Mouse (Mus musculus): ENCODE data around the gene Commd8. TPM values are rescaled to one million over a fixed set of nuclear protein-coding genes. Genes with fewer than 3 reads are reported as not detected.

Gene Commd8
- 35.2 and 59.3 TPM in 2 replicates for polyA plus RNA-seq (2012; rRNA removed)
- polyA plus RNA-seq (2014; fragmentation: Nextera tagmentation; extraction: Ambion mirVana): 152 TPM in 2 replicates

GRCm38 (mm10) chr5:72167594-72168284, at the start of gene Commd8:
TSS of gene Commd8 (minus strand) at chr5:72168189.
- Histone ChIP-seq H3K36me3 (ENCODE audit: control insufficient read depth, insufficient read depth, low read length) (peaks cover 15% of the 10 kb centered on the region), H3K27ac (replicated peaks; ENCODE audit: low read depth, low read length) (peak within 1 kb of the TSS; percentile 64), H3K4me1 (ENCODE audit: control insufficient read depth, insufficient read depth, low read length) (peaks cover 5% of the 10 kb centered on the region), H3K9me3 (ENCODE audit: control insufficient read depth, low read length) (no peaks in the 10 kb centered on the region), H3K4me2 (replicated peaks; ENCODE audit: low read depth, low read length, severe bottlenecking) (peak within 1 kb of the TSS; percentile 73), H3K4me3 (replicated peaks; ENCODE audit: low read length) (peak within 1 kb of the TSS; percentile 71), H3K9ac (ENCODE audit: low read depth, low read length, severe bottlenecking) (peak within 1 kb of the TSS; percentile 70), H3K27me3 (ENCODE audit: control insufficient read depth, insufficient read depth, low read length) (no peaks in the 10 kb centered on the region)
- WGBS: under 1% methylated on average over 38 of the region's 38 CpGs
- TF ChIP-seq POLR2A (IDR thresholded peaks at IDR 0.05; ENCODE audit: borderline replicate concordance, extremely low read depth, insufficient read depth, insufficient read length): peak; percentile 83; the same call in 1 of the 2 replicates
- ATAC-seq (ENCODE audit: low FRiP score, low read depth) (peak; percentile 94), DNase-seq (ENCODE audit: low spot score) (peak; percentile 95)

DNA sequence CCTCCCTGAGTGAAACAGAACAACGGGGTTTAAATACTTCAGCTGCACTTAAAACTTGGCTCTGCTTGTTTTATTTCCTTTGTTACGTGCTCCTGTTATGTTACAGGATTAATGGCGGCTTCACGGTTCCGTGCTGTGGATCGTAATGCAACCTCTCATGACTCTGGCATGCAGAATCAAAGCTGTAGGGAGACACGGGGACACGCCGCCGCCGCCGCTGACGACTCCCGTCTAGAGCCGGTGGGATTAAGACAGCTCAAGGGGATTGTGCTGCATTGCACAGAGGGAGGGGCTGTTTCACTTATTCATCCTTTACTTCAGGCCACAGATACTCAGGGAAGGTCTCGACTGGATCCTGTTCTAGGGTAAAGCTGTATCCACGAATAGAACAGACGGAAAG, 43.8 kb upstream of the Commd8 start:
- H3K27ac ChIP-seq (replicated peaks; ENCODE audit: low read depth, low read length): no peak overlapping the region
- 67% methylated on average over 18 of the region's 18 CpGs for WGBS
- no peaks in the 10 kb centered on the region for H3K36me3 ChIP-seq (ENCODE audit: control insufficient read depth, insufficient read depth, low read length)
- no peaks in the 10 kb centered on the region for H3K27me3 ChIP-seq (ENCODE audit: control insufficient read depth, insufficient read depth, low read length)
- DNase-seq (ENCODE audit: low spot score): no peak
- 0 out of 2 replicates have a peak overlapping the region, but pooled peaks have one; percentile 17 for H3K4me2 ChIP-seq (replicated peaks; ENCODE audit: low read depth, low read length, severe bottlenecking)
- no peak for TF ChIP-seq POLR2A (IDR thresholded peaks at IDR 0.05; ENCODE audit: borderline replicate concordance, extremely low read depth, insufficient read depth, insufficient read length)
- H3K9ac ChIP-seq (ENCODE audit: low read depth, low read length, severe bottlenecking): no peak overlapping the region
- peak; percentile 53; the same call in 1 of the 2 replicates for ATAC-seq (ENCODE audit: low FRiP score, low read depth)
- H3K4me3 ChIP-seq (replicated peaks; ENCODE audit: low read length): 0 out of 2 replicates have a peak overlapping the region, but pooled peaks have one; percentile 8
- no peaks in the 10 kb centered on the region for H3K9me3 ChIP-seq (ENCODE audit: control insufficient read depth, low read length)
- H3K4me1 ChIP-seq (ENCODE audit: control insufficient read depth, insufficient read depth, low read length): no peaks in the 10 kb centered on the region

DNA sequence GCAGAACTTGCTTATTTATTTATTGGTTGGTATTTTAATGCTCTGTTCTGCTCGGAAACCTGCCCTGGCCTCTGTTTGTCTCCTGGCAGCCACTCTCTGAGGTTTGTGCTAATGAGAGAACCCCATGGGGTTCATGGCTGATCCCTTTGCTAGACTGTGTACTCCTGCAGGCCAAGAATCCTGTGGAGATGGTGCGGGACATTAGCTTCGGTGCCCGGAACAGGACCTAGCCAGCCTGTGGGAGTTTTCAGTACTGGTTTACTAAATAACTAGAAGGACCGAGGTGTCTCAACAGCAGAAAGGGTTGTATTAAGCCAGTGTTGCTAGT, 42.8 kb upstream of the Commd8 start:
- H3K4me2 ChIP-seq (replicated peaks; ENCODE audit: low read depth, low read length, severe bottlenecking): no peak overlapping the region
- no peaks in the 10 kb centered on the region for H3K9me3 ChIP-seq (ENCODE audit: control insufficient read depth, low read length)
- no peak overlapping the region for H3K4me3 ChIP-seq (replicated peaks; ENCODE audit: low read length)
- no peaks in the 10 kb centered on the region for H3K27me3 ChIP-seq (ENCODE audit: control insufficient read depth, insufficient read depth, low read length)
- no peak overlapping the region for H3K9ac ChIP-seq (ENCODE audit: low read depth, low read length, severe bottlenecking)
- WGBS: 52% methylated on average over 5 of the region's 5 CpGs
- no peak for DNase-seq (ENCODE audit: low spot score)
- H3K4me1 ChIP-seq (ENCODE audit: control insufficient read depth, insufficient read depth, low read length): no peaks in the 10 kb centered on the region
- no peak for ATAC-seq (ENCODE audit: low FRiP score, low read depth)
- no peak for TF ChIP-seq POLR2A (IDR thresholded peaks at IDR 0.05; ENCODE audit: borderline replicate concordance, extremely low read depth, insufficient read depth, insufficient read length)
- H3K36me3 ChIP-seq (ENCODE audit: control insufficient read depth, insufficient read depth, low read length): no peaks in the 10 kb centered on the region
- no peak overlapping the region for H3K27ac ChIP-seq (replicated peaks; ENCODE audit: low read depth, low read length)

DNA sequence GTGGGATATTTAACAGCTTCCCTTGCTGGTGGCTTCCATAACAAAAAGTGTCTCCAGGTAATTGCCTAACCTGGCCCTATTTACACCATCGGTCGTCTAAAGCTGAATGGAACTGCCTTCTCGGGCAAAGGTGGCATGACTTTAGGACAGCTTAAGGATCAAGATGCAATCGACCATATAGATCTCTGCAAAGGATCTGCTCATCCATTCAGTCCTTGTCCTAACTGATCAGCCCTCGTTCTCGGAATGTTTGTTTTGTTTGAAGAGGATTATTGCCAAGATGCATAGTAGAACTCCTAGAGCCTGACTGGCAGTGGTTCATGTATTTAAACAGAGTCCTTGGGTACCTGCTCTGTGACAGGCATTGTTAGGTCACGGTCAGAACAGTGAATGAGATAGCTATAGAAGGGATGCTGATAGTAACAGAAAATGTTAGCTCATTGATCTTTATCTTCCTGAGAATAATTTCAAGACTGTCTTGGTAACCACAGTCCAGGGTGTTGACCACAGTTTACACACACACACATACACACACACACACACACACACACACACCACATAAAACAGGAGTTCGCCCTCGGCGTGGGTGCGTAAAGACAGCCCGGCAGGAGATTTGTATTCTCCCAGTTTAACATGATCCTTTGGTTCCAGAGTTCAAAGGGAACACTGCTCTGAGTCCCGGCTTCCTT, 42.3 kb upstream of the Commd8 start:
- H3K9me3 ChIP-seq (ENCODE audit: control insufficient read depth, low read length): no peaks in the 10 kb centered on the region
- TF ChIP-seq POLR2A (IDR thresholded peaks at IDR 0.05; ENCODE audit: borderline replicate concordance, extremely low read depth, insufficient read depth, insufficient read length): no peak
- H3K36me3 ChIP-seq (ENCODE audit: control insufficient read depth, insufficient read depth, low read length): no peaks in the 10 kb centered on the region
- no peak overlapping the region for H3K9ac ChIP-seq (ENCODE audit: low read depth, low read length, severe bottlenecking)
- no peak overlapping the region for H3K4me2 ChIP-seq (replicated peaks; ENCODE audit: low read depth, low read length, severe bottlenecking)
- no peaks in the 10 kb centered on the region for H3K4me1 ChIP-seq (ENCODE audit: control insufficient read depth, insufficient read depth, low read length)
- H3K27ac ChIP-seq (replicated peaks; ENCODE audit: low read depth, low read length): no peak overlapping the region
- ATAC-seq (ENCODE audit: low FRiP score, low read depth) (no peak), DNase-seq (ENCODE audit: low spot score) (no peak)
- no peaks in the 10 kb centered on the region for H3K27me3 ChIP-seq (ENCODE audit: control insufficient read depth, insufficient read depth, low read length)
- H3K4me3 ChIP-seq (replicated peaks; ENCODE audit: low read length): no peak overlapping the region
- 65% methylated on average over 13 of the region's 13 CpGs for WGBS

- Histone ChIP-seq H3K27ac (replicated peaks; ENCODE audit: low read depth, low read length) (no peak overlapping the region), H3K4me3 (replicated peaks; ENCODE audit: low read length) (no peak overlapping the region), H3K27me3 (ENCODE audit: control insufficient read depth, insufficient read depth, low read length) (no peaks in the 10 kb centered on the region), H3K9ac (ENCODE audit: low read depth, low read length, severe bottlenecking) (no peak overlapping the region), H3K4me2 (replicated peaks; ENCODE audit: low read depth, low read length, severe bottlenecking) (no peak overlapping the region), H3K4me1 (ENCODE audit: control insufficient read depth, insufficient read depth, low read length) (no peaks in the 10 kb centered on the region; the same call in 1 of the 2 replicates), H3K36me3 (ENCODE audit: control insufficient read depth, insufficient read depth, low read length) (no peaks in the 10 kb centered on the region), H3K9me3 (ENCODE audit: control insufficient read depth, low read length) (no peaks in the 10 kb centered on the region)
- no peak for TF ChIP-seq POLR2A (IDR thresholded peaks at IDR 0.05; ENCODE audit: borderline replicate concordance, extremely low read depth, insufficient read depth, insufficient read length)
- ATAC-seq (ENCODE audit: low FRiP score, low read depth): no peak
- no peak for DNase-seq (ENCODE audit: low spot score)
- WGBS: 92% methylated on average over 1 of the region's 1 CpGs
Observed at GRCm38 (mm10) chr5:72208515-72208914, 40.5 kb upstream of the Commd8 start.

Measured in limb, embryonic 14.5 days (tissue).